Mouse (Mus musculus) monocyte, adult 2 months (primary cell): ENCODE results near the gene AI182371.

Experiments
- DNase-seq, 2 experiments: peaks; one replicate each; pipeline ENCODE4 v3.0.0; 2022; ENCODE audit warnings: low spot score in 2 of 2, low read depth in 1 of 2

AI182371 gene

DNA sequence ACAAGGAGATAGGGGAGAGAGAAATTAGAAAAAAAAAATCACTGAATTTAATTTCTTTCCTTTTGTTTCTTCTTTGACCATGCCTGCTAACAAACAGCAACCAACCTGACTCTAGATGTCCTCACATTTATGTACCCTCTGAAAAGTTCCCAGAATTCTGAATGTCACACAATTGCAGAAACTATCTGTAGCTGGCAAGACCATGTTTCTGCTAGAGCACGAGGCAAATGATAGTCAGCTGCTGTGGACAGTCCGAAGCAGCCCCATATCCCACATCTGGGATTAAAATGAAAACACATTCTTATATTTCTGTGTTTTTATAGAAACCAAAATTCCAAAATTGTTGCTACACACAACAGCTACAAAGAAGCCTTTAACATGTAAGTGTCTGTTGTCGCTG lies at the start of gene AI182371:
TSS of gene AI182371 (minus strand) at position 101 of the 400 bp plus-strand sequence.
- DNase-seq = no peak

- DNase-seq = no peak
Observed at GRCm38 (mm10) chr2:35148806-35149205, 47.5 kb upstream of the AI182371 start.

DNA sequence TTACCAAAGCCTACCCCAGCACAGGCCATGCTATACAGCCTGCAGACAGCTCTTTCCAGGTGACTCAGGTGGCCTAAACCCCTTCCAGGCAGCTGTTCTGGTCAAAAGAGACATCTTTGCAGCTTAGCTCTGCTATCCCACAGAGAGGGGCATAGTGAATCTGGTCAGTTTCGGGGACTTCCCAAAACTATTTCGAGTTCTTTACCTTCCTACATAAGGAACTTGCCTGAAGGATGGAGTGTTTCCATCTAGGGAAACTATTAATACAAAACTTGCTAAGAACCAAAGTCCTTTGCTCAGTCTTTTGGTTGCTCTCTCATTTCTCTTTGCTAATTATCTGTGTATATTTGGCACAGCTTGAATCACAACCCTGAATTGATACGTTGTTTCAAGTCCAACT lies 40.3 kb upstream of the AI182371 start:
- DNase-seq = no peak

GRCm38 (mm10) chr2:35138576-35138975 lies 37.2 kb upstream of the AI182371 start:
- no peak for DNase-seq

DNA sequence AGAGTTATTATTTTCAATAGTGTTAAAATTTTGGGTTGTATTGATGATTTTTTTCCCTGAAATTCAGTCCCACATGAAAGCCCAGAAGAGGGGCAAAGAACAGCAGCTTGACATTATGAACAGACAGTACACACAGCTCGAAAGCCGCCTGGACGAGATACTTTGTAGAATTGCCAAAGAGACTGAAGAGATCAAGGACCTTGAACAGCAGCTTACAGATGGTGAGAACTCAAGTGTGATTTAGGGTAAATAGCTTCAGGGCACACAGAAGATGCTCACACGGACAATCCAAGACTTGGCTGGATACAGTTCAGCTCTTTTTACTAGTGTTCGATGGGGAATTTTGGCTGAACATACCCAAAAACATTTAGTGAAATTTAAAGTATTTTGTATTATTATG lies 32.5 kb upstream of the AI182371 start:
- DNase-seq = no peak

GRCm38 (mm10) chr2:35132662-35133055 lies 31.3 kb upstream of the AI182371 start:
- no peak for DNase-seq

DNA sequence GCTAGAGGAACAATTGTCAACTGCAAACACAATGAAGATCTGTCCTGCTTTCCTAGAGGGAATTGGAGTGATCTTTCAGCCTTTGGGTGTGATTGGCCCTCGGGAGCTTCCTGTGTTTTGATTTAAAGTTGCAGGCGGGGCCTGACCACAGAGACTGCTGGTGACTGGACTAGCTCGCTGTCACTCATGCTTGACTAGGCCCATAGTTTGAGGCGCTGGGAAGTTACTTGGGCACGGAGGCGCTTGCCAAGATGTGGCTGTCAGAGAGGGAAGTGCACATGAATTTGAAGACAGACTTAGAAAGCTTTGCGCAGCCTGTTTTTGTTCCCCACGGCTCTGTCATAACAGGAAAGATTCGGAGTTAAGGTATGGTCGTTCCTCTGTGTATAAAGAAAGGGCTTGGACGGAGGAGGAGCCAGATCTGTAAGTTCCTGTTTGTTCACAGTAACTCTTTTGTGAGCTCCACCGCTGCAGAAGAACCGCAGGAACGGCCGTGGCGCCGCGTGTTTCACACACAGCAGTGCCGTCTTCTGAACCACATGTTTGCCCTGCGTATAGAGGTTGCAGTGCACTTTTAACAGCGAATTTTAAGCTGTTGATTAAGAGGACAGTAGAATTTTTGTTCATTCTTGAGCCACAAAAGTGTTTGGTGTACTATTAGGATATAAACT lies 30.8 kb upstream of the AI182371 start:
- peak; percentile 81 to 89 for DNase-seq

DNA sequence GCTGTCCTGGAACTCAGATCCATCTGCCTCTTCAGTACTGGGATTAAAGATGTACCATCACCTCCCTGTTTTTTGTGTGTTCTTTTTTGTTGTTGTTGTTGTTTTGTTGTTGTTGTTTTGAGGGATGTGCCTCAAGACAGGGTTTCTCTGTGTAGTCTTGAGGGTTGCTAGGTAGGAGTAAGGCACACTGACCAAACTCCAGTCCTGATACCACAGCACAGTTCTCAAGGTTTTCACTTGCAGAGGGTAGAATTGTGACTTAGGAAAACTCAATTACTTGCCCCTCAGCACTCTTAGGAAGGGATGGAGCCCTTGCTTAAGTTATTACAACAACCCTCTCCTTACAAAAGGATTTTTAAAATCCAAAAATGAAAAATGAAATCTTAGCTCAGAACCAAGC lies 30.1 kb upstream of the AI182371 start:
- DNase-seq = no peak

DNA sequence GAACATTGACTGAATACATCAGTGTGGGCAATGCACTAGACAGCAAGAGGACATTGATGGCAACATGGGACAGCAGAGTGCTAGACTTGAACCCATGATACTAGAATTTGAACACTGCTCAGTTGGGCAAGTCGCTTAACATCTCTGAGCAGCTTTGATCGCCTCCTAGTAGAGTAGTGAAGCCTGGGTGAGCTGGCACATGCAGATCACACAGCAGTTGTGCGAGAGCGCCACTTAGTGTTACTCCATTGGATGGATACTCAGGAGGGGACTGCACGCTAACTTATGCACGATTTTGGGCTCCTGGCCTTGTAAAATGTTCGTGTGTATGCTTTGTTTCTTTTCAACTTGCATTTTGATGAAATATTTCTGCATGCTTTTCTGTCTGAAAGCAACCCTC lies 23.4 kb upstream of the AI182371 start:
- DNase-seq = no peak

- DNase-seq = no peak
Observed at GRCm38 (mm10) chr2:35110521-35110920, 9.2 kb upstream of the AI182371 start.

DNA sequence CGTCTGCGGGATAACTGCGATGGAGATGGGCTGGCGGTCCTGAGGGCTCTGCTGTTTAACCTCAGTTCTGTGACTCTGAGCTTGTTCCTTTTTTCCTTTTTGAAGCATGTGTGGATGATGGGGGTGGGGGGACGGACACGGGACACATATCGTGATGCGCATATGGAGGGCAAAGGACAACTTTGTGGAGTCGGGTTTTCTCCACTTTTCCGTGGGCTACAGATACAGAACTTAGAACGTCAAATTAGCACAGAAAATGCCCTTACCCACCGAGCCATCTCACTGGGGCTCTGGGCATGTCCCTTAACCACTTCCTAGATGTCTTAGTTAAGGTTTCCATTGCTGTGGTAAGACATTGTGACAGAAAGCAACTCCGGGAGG lies 8.6 kb upstream of the AI182371 start:
- DNase-seq = no peak

DNA sequence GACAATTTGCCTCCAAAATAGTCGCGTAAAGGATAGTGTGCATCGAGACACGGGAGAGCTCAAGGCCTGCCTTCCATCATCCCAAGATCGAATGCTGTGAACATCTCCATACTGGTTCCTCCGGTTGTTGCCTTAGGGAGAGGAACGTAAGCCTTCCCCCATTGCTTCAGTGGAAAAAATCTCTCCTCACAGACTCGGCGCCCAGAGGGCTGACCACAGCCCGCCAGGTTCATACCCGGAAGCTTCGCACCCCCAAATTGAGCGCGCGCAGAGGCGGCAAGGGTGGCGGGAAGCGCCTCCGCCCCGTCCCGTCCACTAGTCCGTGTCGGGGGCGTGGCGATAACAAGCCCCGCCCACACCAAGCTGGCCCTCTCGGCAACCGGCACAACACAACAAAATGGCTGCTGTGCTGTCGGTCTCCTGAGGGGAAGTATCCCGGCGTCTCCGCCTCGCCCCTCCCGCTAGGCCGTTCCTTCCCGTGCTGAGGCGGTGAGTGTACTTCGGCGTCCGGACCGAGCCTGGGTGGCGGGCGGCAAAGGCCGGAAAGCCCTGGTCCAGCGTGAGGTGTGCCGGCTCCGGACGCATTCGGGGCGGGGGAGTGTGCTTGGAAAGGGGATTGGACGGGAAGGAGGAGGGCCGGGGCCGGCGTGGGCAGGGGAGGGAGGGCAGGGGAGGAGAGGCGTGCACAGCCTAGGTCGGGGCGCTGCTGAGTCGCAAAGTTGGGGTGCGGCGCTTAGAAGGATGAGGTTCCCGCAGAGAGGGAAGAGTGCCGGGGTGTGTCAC lies 8.0 kb upstream of the AI182371 start, which contains the start of gene Cntrl:
TSS of gene Cntrl (plus strand) at position 352 of the 783 bp plus-strand sequence.
- DNase-seq = peak; percentile 87 to 92

DNA sequence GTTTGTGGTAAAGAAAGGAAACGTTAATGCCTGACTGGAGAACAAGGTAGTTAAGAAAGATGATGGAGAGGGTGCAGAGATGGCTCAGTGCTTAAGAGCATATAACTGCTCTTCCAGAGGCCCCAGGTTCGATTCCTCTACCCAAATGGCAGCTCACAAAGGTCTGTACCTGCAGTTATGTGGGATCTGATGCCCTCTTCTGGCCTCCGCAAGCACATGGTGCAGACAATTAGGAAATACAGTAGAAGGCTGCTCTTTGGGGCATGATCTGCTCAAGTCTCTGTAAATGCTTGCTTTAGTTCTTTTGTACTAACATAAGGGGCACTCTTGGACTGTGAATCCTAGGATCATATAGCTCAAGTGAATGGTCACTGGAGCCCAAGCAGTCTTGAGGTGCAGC lies 7.4 kb upstream of the AI182371 start:
- DNase-seq = no peak

- peak; percentile 26 to 39 for DNase-seq
Observed at GRCm38 (mm10) chr2:35107984-35108635, 6.8 kb upstream of the AI182371 start.

DNA sequence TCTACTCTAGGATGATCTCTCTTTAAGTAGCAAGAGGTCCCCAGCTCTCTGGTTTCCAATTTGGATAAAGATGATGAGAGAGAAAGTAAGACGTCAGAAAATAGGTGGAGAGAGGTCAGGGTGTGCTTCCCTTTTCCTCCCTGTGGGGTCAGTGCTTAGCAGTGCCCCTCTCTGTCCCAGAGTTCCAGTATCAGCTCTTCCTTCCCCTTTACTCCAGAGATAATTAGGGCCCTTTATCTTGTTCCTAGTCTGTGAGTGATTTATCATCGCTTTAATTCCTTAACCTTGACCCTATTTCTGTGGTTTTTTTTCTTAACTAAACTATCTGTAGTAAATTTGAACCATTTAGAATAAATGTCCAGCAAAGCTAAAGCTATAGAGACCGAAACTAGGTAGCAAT lies 3.5 kb upstream of the AI182371 start:
- no peak for DNase-seq

- DNase-seq = no peak
Observed at GRCm38 (mm10) chr2:35103558-35103957, 2.2 kb upstream of the AI182371 start.

GRCm38 (mm10) chr2:35102777-35103176 lies 1.4 kb upstream of the AI182371 start:
- no peak for DNase-seq

- no peak for DNase-seq
Observed at GRCm38 (mm10) chr2:35100529-35100928, 814 bp downstream of the AI182371 start.

- no peak for DNase-seq
Observed at GRCm38 (mm10) chr2:35087418-35087817, 13.9 kb downstream of the AI182371 start.

- no peak for DNase-seq
Observed at GRCm38 (mm10) chr2:35079166-35079565, 22.2 kb downstream of the AI182371 start.

DNA sequence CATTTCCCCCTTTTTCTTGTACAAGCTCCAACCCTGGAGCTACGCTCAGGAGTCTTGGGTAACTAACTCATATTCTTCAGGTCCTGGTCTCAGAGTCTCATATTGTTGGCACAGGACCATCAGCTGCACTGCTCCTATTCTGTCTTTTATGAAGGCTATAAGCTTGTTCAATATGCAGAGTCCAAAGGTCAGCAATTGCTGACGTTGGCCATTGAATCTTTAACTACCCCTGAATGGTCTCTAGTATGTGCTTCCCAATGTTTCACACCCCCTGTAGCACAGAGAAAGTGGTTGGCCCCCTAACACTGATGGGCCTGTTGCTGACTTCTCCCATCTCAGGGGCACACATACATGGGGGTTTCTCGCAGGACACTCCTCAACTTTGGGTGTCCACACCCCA lies 27.0 kb downstream of the AI182371 start:
- DNase-seq = no peak

DNA sequence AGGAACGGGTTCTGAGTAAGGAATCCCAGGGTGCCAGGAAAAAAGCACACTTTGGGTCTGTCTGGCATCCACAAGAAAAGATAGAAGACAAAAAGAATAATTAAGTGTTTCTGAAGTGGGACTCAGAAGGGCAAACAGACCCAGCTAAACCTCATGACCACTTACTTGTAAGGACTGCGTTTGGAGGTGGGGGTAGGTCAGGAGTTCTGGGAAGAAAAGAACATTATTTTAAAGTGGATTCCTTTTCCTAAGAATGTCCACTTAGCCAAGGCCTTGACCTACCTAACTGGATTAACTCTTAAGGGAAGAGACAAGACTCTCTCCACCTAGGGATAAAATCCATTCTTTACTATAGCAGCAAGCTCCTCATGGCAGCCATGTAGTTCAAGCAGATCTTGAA lies 28.8 kb downstream of the AI182371 start:
- no peak for DNase-seq
